Mouse (Mus musculus) limb, embryonic 13.5 days (tissue): ENCODE data around the gene Clic3. TPM values are rescaled to one million over a fixed set of nuclear protein-coding genes. Genes with fewer than 3 reads are reported as not detected.

Experiments
- ATAC-seq: fragments of 200-750 bp; cut with Nextera tagmentation; 2 replicates; pipeline ENCODE4 v1.8.0; 2017; ENCODE audit warnings: low read depth, moderate number of reproducible peaks, moderate TSS enrichment; ENCODE audit not compliant: low FRiP score
- H3K27ac ChIP-seq: fragments of 300-500 bp; sonication (generic); 2 replicates; pipeline ENCODE4 v1.5.1; 2015; ENCODE audit warnings: inconsistent platforms, mild to moderate bottlenecking, moderate library complexity
- H3K27me3 ChIP-seq: fragments of 300-500 bp; sonication (generic); 2 replicates; pipeline ENCODE4 v1.6.1; 2015; ENCODE audit warnings: mild to moderate bottlenecking, inconsistent platforms
- H3K36me3 ChIP-seq: fragments of 300-500 bp; sonication (generic); 2 replicates; pipeline ENCODE4 v1.6.1; 2015; ENCODE audit warnings: inconsistent platforms, mild to moderate bottlenecking, moderate library complexity
- H3K4me1 ChIP-seq: fragments of 300-500 bp; sonication (generic); 2 replicates; pipeline ENCODE4 v1.6.1; 2015; ENCODE audit warnings: inconsistent platforms
- H3K4me2 ChIP-seq: fragments of 300-500 bp; sonication (generic); replicated peaks from 2 replicates; pipeline ENCODE4 v1.6.1; 2015; ENCODE audit warnings: inconsistent platforms, mild to moderate bottlenecking, moderate library complexity
- H3K4me3 ChIP-seq: fragments of 300-500 bp; sonication (generic); 2 replicates; pipeline ENCODE4 v1.5.1; 2015; ENCODE audit warnings: moderate library complexity, mild to moderate bottlenecking, inconsistent platforms
- H3K9ac ChIP-seq: fragments of 300-500 bp; sonication (generic); 2 replicates; pipeline ENCODE4 v1.6.1; 2015; ENCODE audit warnings: mild to moderate bottlenecking, inconsistent platforms
- H3K9me3 ChIP-seq: fragments of 300-500 bp; sonication (generic); 2 replicates; pipeline ENCODE4 v1.6.1; 2016; ENCODE audit warnings: inconsistent platforms
- WGBS: fragments of 180-500 bp; shearing (Covaris S2); methylation state at CpG from one replicate; pipeline ENCODE4 v1.1.7; 2015; 5-methylcytosine and 5-hydroxymethylcytosine counted together
- microRNA-seq: library from miRNA; unstranded; fragments of <30 nt; microRNA quantifications from one replicate; pipeline ENCODE4, GENCODE M21; 2016
- polyA plus RNA-seq: library from polyadenylated mRNA; unstranded; fragments of >200 nt; fragmentation: Nextera tagmentation; extraction: Ambion mirVana; gene quantifications from 2 replicates; pipeline ENCODE4 v1.2.1, GENCODE M21; 2015

Gene Clic3
- polyA plus RNA-seq, 1 experiment from 2014 or later = 2.5 TPM

DNA sequence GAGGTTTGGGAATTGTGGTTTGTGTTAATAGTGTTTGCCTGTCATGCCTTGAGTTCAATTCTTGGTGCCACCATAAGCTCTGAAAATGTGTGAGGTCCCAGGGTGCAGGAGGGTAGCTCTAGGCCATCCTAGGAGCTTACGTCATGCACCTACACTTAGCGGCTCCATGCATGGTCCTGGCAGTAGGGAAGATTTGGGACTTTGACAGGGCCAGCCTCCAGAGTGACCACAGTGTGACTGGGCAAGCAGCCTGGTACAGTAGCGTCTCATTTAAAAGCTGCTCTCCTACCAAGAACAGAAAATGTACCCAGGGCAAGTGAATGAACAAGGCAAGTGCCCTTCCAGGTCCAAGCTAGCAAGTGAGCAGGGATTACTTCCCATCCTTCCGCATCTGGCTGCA, 49.2 kb downstream of the Clic3 start:
- H3K9me3 ChIP-seq = no peaks in the 10 kb centered on the region
- WGBS = 92% methylated on average over 4 of the region's 4 CpGs
- no peaks in the 10 kb centered on the region for H3K27me3 ChIP-seq
- H3K4me1 ChIP-seq = peaks cover 11% of the 10 kb centered on the region
- no peak overlapping the region for H3K4me2 ChIP-seq
- no peak for ATAC-seq
- H3K4me3 ChIP-seq = no peak overlapping the region
- H3K36me3 ChIP-seq = peaks cover 42% of the 10 kb centered on the region
- no peak overlapping the region for H3K27ac ChIP-seq
- no peak overlapping the region for H3K9ac ChIP-seq

GRCm38 (mm10) chr2:25506964-25507363, 50.3 kb downstream of the Clic3 start:
- 30% methylated on average over 5 of the region's 5 CpGs for WGBS
- Histone ChIP-seq H3K4me1 (peaks cover 3% of the 10 kb centered on the region), H3K27ac (no peak overlapping the region), H3K9me3 (no peaks in the 10 kb centered on the region), H3K9ac (no peak overlapping the region), H3K4me3 (no peak overlapping the region), H3K36me3 (peaks cover 42% of the 10 kb centered on the region), H3K4me2 (no peak overlapping the region), H3K27me3 (no peaks in the 10 kb centered on the region)
- ATAC-seq = no peak

Small RNA genes within 50 kb of the gene (microRNA-seq; reads per million reads assigned to microRNA genes)
- not detected for gene Mir3087

Other genes with a start within 250 kb of the Clic3 start
- gene Nelfb, start 245.3 kb upstream of the Clic3 start, polyA plus RNA-seq = 122 and 124 TPM in 2 replicates
- 0.11 TPM in 1 of 2 replicates, not detected in the other for gene Stpg3, start 242.2 kb upstream of the Clic3 start, polyA plus RNA-seq
- not detected in 2 replicates for gene Fam166a, start 238.1 kb upstream of the Clic3 start, polyA plus RNA-seq
- 423 and 425 TPM in 2 replicates for gene Tubb4b, start 232.1 kb upstream of the Clic3 start, polyA plus RNA-seq
- not detected in 2 replicates for gene Slc34a3, start 222.5 kb upstream of the Clic3 start, polyA plus RNA-seq
- not detected in 2 replicates for gene Rnf224, start 220.1 kb upstream of the Clic3 start, polyA plus RNA-seq
- gene Rnf208, start 214.6 kb upstream of the Clic3 start, polyA plus RNA-seq = 8.6 and 9.2 TPM in 2 replicates
- not detected in 2 replicates for gene Cysrt1, start 214.4 kb upstream of the Clic3 start, polyA plus RNA-seq
- 4.4 and 6.0 TPM in 2 replicates for gene AL732309.1, start 210.0 kb upstream of the Clic3 start, polyA plus RNA-seq
- 23.6 and 24.2 TPM in 2 replicates for gene Tmem203, start 201.4 kb upstream of the Clic3 start, polyA plus RNA-seq
- 7.2 and 8.2 TPM in 2 replicates for gene Tprn, start 194.2 kb upstream of the Clic3 start, polyA plus RNA-seq
- 231 and 234 TPM in 2 replicates for gene Ssna1, start 184.4 kb upstream of the Clic3 start, polyA plus RNA-seq
- gene Anapc2, start 184.4 kb upstream of the Clic3 start, polyA plus RNA-seq = 150 and 154 TPM in 2 replicates
- not detected in 2 replicates for gene Tmem210, start 168.7 kb upstream of the Clic3 start, polyA plus RNA-seq
- not detected in 2 replicates for gene Lrrc26, start 166.9 kb upstream of the Clic3 start, polyA plus RNA-seq
- gene Grin1, start 137.7 kb upstream of the Clic3 start, polyA plus RNA-seq = 0.61 and 0.97 TPM in 2 replicates
- 54.5 and 60.2 TPM in 2 replicates for gene Man1b1, start 124.5 kb upstream of the Clic3 start, polyA plus RNA-seq
- 21.3 and 24.7 TPM in 2 replicates for gene Dpp7, start 100.5 kb upstream of the Clic3 start, polyA plus RNA-seq
- gene Uap1l1, start 91.2 kb upstream of the Clic3 start, polyA plus RNA-seq = 11.3 and 13.2 TPM in 2 replicates
- gene Sapcd2, start 84.5 kb upstream of the Clic3 start, polyA plus RNA-seq = 43.4 and 45.5 TPM in 2 replicates
- 0.55 and 0.73 TPM in 2 replicates for gene Entpd2, start 61.0 kb upstream of the Clic3 start, polyA plus RNA-seq
- gene Npdc1, start 57.5 kb upstream of the Clic3 start, polyA plus RNA-seq = 29.1 and 32.6 TPM in 2 replicates
- gene Fut7, start 33.6 kb upstream of the Clic3 start, polyA plus RNA-seq = 0.06 TPM in 1 of 2 replicates, not detected in the other
- 3.3 and 3.8 TPM in 2 replicates for gene Abca2, start 28.1 kb upstream of the Clic3 start, polyA plus RNA-seq
- 35.0 and 37.6 TPM in 2 replicates for gene Paxx, start 4.3 kb downstream of the Clic3 start, polyA plus RNA-seq
- gene Ptgds, start 13.2 kb downstream of the Clic3 start, polyA plus RNA-seq = 0.80 and 2.5 TPM in 2 replicates
- gene Lcn12, start 37.1 kb downstream of the Clic3 start, polyA plus RNA-seq = not detected in 2 replicates
- gene Fbxw5, start 43.9 kb downstream of the Clic3 start, polyA plus RNA-seq = 69.5 and 79.7 TPM in 2 replicates
- gene C8g, start 44.9 kb downstream of the Clic3 start, polyA plus RNA-seq = 5.5 and 7.2 TPM in 2 replicates
- gene Traf2, start 90.1 kb downstream of the Clic3 start, polyA plus RNA-seq = 37.3 and 40.6 TPM in 2 replicates
- 330 TPM in 2 replicates for gene Edf1, start 101.0 kb downstream of the Clic3 start, polyA plus RNA-seq
- 4.9 and 5.8 TPM in 2 replicates for gene Mamdc4, start 118.0 kb downstream of the Clic3 start, polyA plus RNA-seq
- gene Phpt1, start 118.4 kb downstream of the Clic3 start, polyA plus RNA-seq = 163 and 177 TPM in 2 replicates
- gene Ajm1, start 124.9 kb downstream of the Clic3 start, polyA plus RNA-seq = 0.85 and 1.0 TPM in 2 replicates
- 76.9 and 83.8 TPM in 2 replicates for gene Rabl6, start 151.7 kb downstream of the Clic3 start, polyA plus RNA-seq
- 0.18 and 0.36 TPM in 2 replicates for gene Ccdc183, start 160.8 kb downstream of the Clic3 start, polyA plus RNA-seq
- 27.2 and 28.7 TPM in 2 replicates for gene Tmem141, start 165.2 kb downstream of the Clic3 start, polyA plus RNA-seq
- gene Fcna, start 171.2 kb downstream of the Clic3 start, polyA plus RNA-seq = 0.98 and 1.8 TPM in 2 replicates
- gene Lcn8, start 196.3 kb downstream of the Clic3 start, polyA plus RNA-seq = 0.24 TPM in 1 of 2 replicates, not detected in the other
- gene Lcn5, start 201.1 kb downstream of the Clic3 start, polyA plus RNA-seq = not detected in 2 replicates
- gene Lcn6, start 219.9 kb downstream of the Clic3 start, polyA plus RNA-seq = not detected in 2 replicates
- gene Lcn10, start 225.9 kb downstream of the Clic3 start, polyA plus RNA-seq = not detected in 2 replicates
- gene Obp2a, start 243.2 kb downstream of the Clic3 start, polyA plus RNA-seq = not detected in 2 replicates
- gene Bmyc, start 249.9 kb downstream of the Clic3 start, polyA plus RNA-seq = 98.8 and 99.8 TPM in 2 replicates